Mouse (Mus musculus) liver, adult 2 months (tissue): Measurements from ENCODE around the gene Peak1.

Experiments
- CTCF ChIP-seq: fragments of 200-500 bp; IDR thresholded peaks from 2 replicates; pipeline ENCODE4 v1.5.1; 2011; ENCODE audit warnings: low read depth, low read length, control low read depth
- POLR2A ChIP-seq: fragments of 200-500 bp; IDR thresholded peaks from 2 replicates; pipeline ENCODE4 v1.6.1; 2011; ENCODE audit warnings: low read length, control low read depth; ENCODE audit not compliant: insufficient read depth; ENCODE audit errors: extremely low read depth

- TF ChIP-seq CTCF (no peak), POLR2A (no peak)
These were observed 62.7 kb downstream of the Peak1 start for GRCm38 (mm10) chr9:56355186-56355585.
